Mouse (Mus musculus): ENCODE data around the gene Cfap157. TPM values are rescaled to one million over a fixed set of nuclear protein-coding genes. Genes with fewer than 3 reads are reported as not detected.

The Cfap157 gene
- polyA plus RNA-seq, 1 experiment from 2014 or later: 0.36 TPM

GRCm38 (mm10) chr2:32749082-32749481, 35.1 kb downstream of the Cfap157 start:
- no peak overlapping the region for H3K9ac ChIP-seq (ENCODE audit: low read length)
- 78% methylated on average over 16 of the region's 16 CpGs for WGBS
- ATAC-seq (ENCODE audit: insufficient number of reproducible peaks, insufficient read depth, low FRiP score, low read depth): no peak
- H3K4me1 ChIP-seq (ENCODE audit: control insufficient read depth in 2 of 2, insufficient read depth in 2 of 2, low read length in 2 of 2): peaks cover 0 to 4% of the 10 kb centered on the region in 2 experiments; a peak in 2 of 4 replicates
- no peak overlapping the region for H3K27ac ChIP-seq (replicated peaks in 1 of 2; ENCODE audit: control insufficient read depth in 1 of 2, insufficient read depth in 1 of 2, low read depth in 2 of 2, low read length in 2 of 2)
- H3K9me3 ChIP-seq (ENCODE audit: control insufficient read depth, low read length): no peaks in the 10 kb centered on the region
- no peaks in the 10 kb centered on the region for H3K27me3 ChIP-seq (ENCODE audit: control insufficient read depth, insufficient read depth, low read length)
- no peak overlapping the region for H3K4me3 ChIP-seq (ENCODE audit: control insufficient read depth in 1 of 2, insufficient read depth in 1 of 2, low read depth in 1 of 2, low read length in 2 of 2)
- no peak overlapping the region for H3K4me2 ChIP-seq (ENCODE audit: low read length)
- peaks cover 86% of the 10 kb centered on the region for H3K36me3 ChIP-seq (ENCODE audit: control insufficient read depth, insufficient read depth, low read length)

GRCm38 (mm10) chr2:32744272-32744982, 39.8 kb downstream of the Cfap157 start:
- H3K36me3 ChIP-seq (ENCODE audit: control insufficient read depth, insufficient read depth, low read length): peaks cover 54% of the 10 kb centered on the region
- no peak for ATAC-seq (ENCODE audit: insufficient number of reproducible peaks, insufficient read depth, low FRiP score, low read depth)
- no peak overlapping the region for H3K9ac ChIP-seq (ENCODE audit: low read length)
- WGBS: 64% methylated on average over 15 of the region's 15 CpGs
- H3K4me1 ChIP-seq (ENCODE audit: control insufficient read depth in 2 of 2, insufficient read depth in 2 of 2, low read length in 2 of 2): peaks cover 6 to 10% of the 10 kb centered on the region in 2 experiments
- H3K27ac ChIP-seq (replicated peaks in 1 of 2; ENCODE audit: control insufficient read depth in 1 of 2, insufficient read depth in 1 of 2, low read depth in 2 of 2, low read length in 2 of 2): no peak overlapping the region
- H3K27me3 ChIP-seq (ENCODE audit: control insufficient read depth, insufficient read depth, low read length): peaks cover 38% of the 10 kb centered on the region
- H3K4me3 ChIP-seq (ENCODE audit: control insufficient read depth in 1 of 2, insufficient read depth in 1 of 2, low read depth in 1 of 2, low read length in 2 of 2): no peak overlapping the region
- no peaks in the 10 kb centered on the region for H3K9me3 ChIP-seq (ENCODE audit: control insufficient read depth, low read length)
- H3K4me2 ChIP-seq (ENCODE audit: low read length): no peak overlapping the region

- ATAC-seq (ENCODE audit: insufficient number of reproducible peaks, insufficient read depth, low FRiP score, low read depth): no peak
- peak overlapping the region; percentile 76 for H3K4me2 ChIP-seq (ENCODE audit: low read length)
Measured at GRCm38 (mm10) chr2:32742173-32742531, 42.1 kb downstream of the Cfap157 start.

GRCm38 (mm10) chr2:32741273-32742172, 42.7 kb downstream of the Cfap157 start:
- peak overlapping the region; percentile 69 for H3K9ac ChIP-seq (ENCODE audit: low read length)
- peak; percentile 36; the same call in 1 of the 2 replicates for ATAC-seq (ENCODE audit: insufficient number of reproducible peaks, insufficient read depth, low FRiP score, low read depth)
- H3K9me3 ChIP-seq (ENCODE audit: control insufficient read depth, low read length): no peaks in the 10 kb centered on the region
- H3K27me3 ChIP-seq (ENCODE audit: control insufficient read depth, insufficient read depth, low read length): peaks cover 38% of the 10 kb centered on the region
- H3K4me2 ChIP-seq (ENCODE audit: low read length): peak overlapping the region; percentile 76
- 7% methylated on average over 58 of the region's 58 CpGs for WGBS
- peak overlapping the region; percentile 43 to 47 for H3K4me3 ChIP-seq (ENCODE audit: control insufficient read depth in 1 of 2, insufficient read depth in 1 of 2, low read depth in 1 of 2, low read length in 2 of 2)
- H3K27ac ChIP-seq (replicated peaks in 1 of 2; ENCODE audit: control insufficient read depth in 1 of 2, insufficient read depth in 1 of 2, low read depth in 2 of 2, low read length in 2 of 2): no peak overlapping the region
- H3K36me3 ChIP-seq (ENCODE audit: control insufficient read depth, insufficient read depth, low read length): peaks cover 30% of the 10 kb centered on the region
- H3K4me1 ChIP-seq (ENCODE audit: control insufficient read depth in 2 of 2, insufficient read depth in 2 of 2, low read length in 2 of 2): peaks cover 6 to 10% of the 10 kb centered on the region in 2 experiments

More at GRCm38 (mm10) chr2:32742173-32742531, 42.1 kb downstream of the Cfap157 start:
- 15% methylated on average over 18 of the region's 18 CpGs for WGBS
- peaks cover 35% of the 10 kb centered on the region for H3K36me3 ChIP-seq (ENCODE audit: control insufficient read depth, insufficient read depth, low read length)
- H3K9ac ChIP-seq (ENCODE audit: low read length): peak overlapping the region; percentile 69; the same call in 1 of the 2 replicates
- H3K27me3 ChIP-seq (ENCODE audit: control insufficient read depth, insufficient read depth, low read length): peaks cover 38% of the 10 kb centered on the region
- peaks cover 6 to 10% of the 10 kb centered on the region in 2 experiments for H3K4me1 ChIP-seq (ENCODE audit: control insufficient read depth in 2 of 2, insufficient read depth in 2 of 2, low read length in 2 of 2)
- no peak overlapping the region for H3K27ac ChIP-seq (replicated peaks in 1 of 2; ENCODE audit: control insufficient read depth in 1 of 2, insufficient read depth in 1 of 2, low read depth in 2 of 2, low read length in 2 of 2)
- peak overlapping the region; percentile 43 to 47 for H3K4me3 ChIP-seq (ENCODE audit: control insufficient read depth in 1 of 2, insufficient read depth in 1 of 2, low read depth in 1 of 2, low read length in 2 of 2)
- H3K9me3 ChIP-seq (ENCODE audit: control insufficient read depth, low read length): no peaks in the 10 kb centered on the region

GRCm38 (mm10) chr2:32740916-32741272, 43.3 kb downstream of the Cfap157 start, which contains the start of gene 6330409D20Rik:
Gene 6330409D20Rik (minus strand): TSS chr2:32741016.
- peaks cover 38% of the 10 kb centered on the region for H3K27me3 ChIP-seq (ENCODE audit: control insufficient read depth, insufficient read depth, low read length)
- H3K4me1 ChIP-seq (ENCODE audit: control insufficient read depth in 2 of 2, insufficient read depth in 2 of 2, low read length in 2 of 2): peaks cover 6 to 10% of the 10 kb centered on the region in 2 experiments
- 17% methylated on average over 11 of the region's 11 CpGs for WGBS
- no peak within 1 kb of the TSS for H3K27ac ChIP-seq (replicated peaks in 1 of 2; ENCODE audit: control insufficient read depth in 1 of 2, insufficient read depth in 1 of 2, low read depth in 2 of 2, low read length in 2 of 2)
- peak within 1 kb of the TSS; percentile 43 to 47 for H3K4me3 ChIP-seq (ENCODE audit: control insufficient read depth in 1 of 2, insufficient read depth in 1 of 2, low read depth in 1 of 2, low read length in 2 of 2)
- H3K36me3 ChIP-seq (ENCODE audit: control insufficient read depth, insufficient read depth, low read length): peaks cover 24% of the 10 kb centered on the region
- H3K9me3 ChIP-seq (ENCODE audit: control insufficient read depth, low read length): no peaks in the 10 kb centered on the region
- H3K9ac ChIP-seq (ENCODE audit: low read length): peak within 1 kb of the TSS; percentile 69
- peak within 1 kb of the TSS; percentile 76 for H3K4me2 ChIP-seq (ENCODE audit: low read length)
- ATAC-seq (ENCODE audit: insufficient number of reproducible peaks, insufficient read depth, low FRiP score, low read depth): no peak

- H3K36me3 ChIP-seq (ENCODE audit: control insufficient read depth, insufficient read depth, low read length): peaks cover 11% of the 10 kb centered on the region; the same call in 1 of the 2 replicates
- 65% methylated on average over 4 of the region's 4 CpGs for WGBS
- H3K27ac ChIP-seq (replicated peaks in 1 of 2; ENCODE audit: control insufficient read depth in 1 of 2, insufficient read depth in 1 of 2, low read depth in 2 of 2, low read length in 2 of 2): no peak overlapping the region
- H3K4me1 ChIP-seq (ENCODE audit: control insufficient read depth in 2 of 2, insufficient read depth in 2 of 2, low read length in 2 of 2): peaks cover 9 to 10% of the 10 kb centered on the region in 2 experiments
- no peak for ATAC-seq (ENCODE audit: insufficient number of reproducible peaks, insufficient read depth, low FRiP score, low read depth)
- no peaks in the 10 kb centered on the region for H3K9me3 ChIP-seq (ENCODE audit: control insufficient read depth, low read length)
- no peak overlapping the region for H3K4me3 ChIP-seq (ENCODE audit: control insufficient read depth in 1 of 2, insufficient read depth in 1 of 2, low read depth in 1 of 2, low read length in 2 of 2)
- peaks cover 38% of the 10 kb centered on the region for H3K27me3 ChIP-seq (ENCODE audit: control insufficient read depth, insufficient read depth, low read length)
- no peak overlapping the region for H3K9ac ChIP-seq (ENCODE audit: low read length)
- no peak overlapping the region for H3K4me2 ChIP-seq (ENCODE audit: low read length)
Measured at GRCm38 (mm10) chr2:32739311-32739710, 44.9 kb downstream of the Cfap157 start.

GRCm38 (mm10) chr2:32737008-32737407, 47.2 kb downstream of the Cfap157 start:
- 0 out of 2 replicates have a peak overlapping the region, but pooled peaks have one; percentile 11 for H3K9ac ChIP-seq (ENCODE audit: low read length)
- H3K4me1 ChIP-seq (ENCODE audit: control insufficient read depth in 2 of 2, insufficient read depth in 2 of 2, low read length in 2 of 2): peaks cover 8 to 9% of the 10 kb centered on the region in 2 experiments
- H3K4me2 ChIP-seq (ENCODE audit: low read length): no peak overlapping the region
- H3K36me3 ChIP-seq (ENCODE audit: control insufficient read depth, insufficient read depth, low read length): no peaks in the 10 kb centered on the region
- no peaks in the 10 kb centered on the region for H3K9me3 ChIP-seq (ENCODE audit: control insufficient read depth, low read length)
- H3K27ac ChIP-seq (replicated peaks in 1 of 2; ENCODE audit: control insufficient read depth in 1 of 2, insufficient read depth in 1 of 2, low read depth in 2 of 2, low read length in 2 of 2): peak overlapping the region in 1 of 2 experiments; percentile 28; a peak in 1 of 4 replicates
- H3K4me3 ChIP-seq (ENCODE audit: control insufficient read depth in 1 of 2, insufficient read depth in 1 of 2, low read depth in 1 of 2, low read length in 2 of 2): no peak overlapping the region
- H3K27me3 ChIP-seq (ENCODE audit: control insufficient read depth, insufficient read depth, low read length): peaks cover 21% of the 10 kb centered on the region
- no peak for ATAC-seq (ENCODE audit: insufficient number of reproducible peaks, insufficient read depth, low FRiP score, low read depth)
- WGBS: 44% methylated on average over 6 of the region's 6 CpGs

All from heart, embryonic 14.5 days (tissue).